Mouse (Mus musculus): ENCODE results near the gene Ffar2. TPM values are rescaled to one million over a fixed set of nuclear protein-coding genes. Genes with fewer than 3 reads are reported as not detected.
"Not testable (repeated sequence)": the region's sequence is repeated elsewhere in the genome, so short reads cannot be mapped to it uniquely, and the experiment has no call there.

Ffar2 gene
- polyA plus RNA-seq, 1 experiment from 2014 or later = 12.5 TPM

DNA sequence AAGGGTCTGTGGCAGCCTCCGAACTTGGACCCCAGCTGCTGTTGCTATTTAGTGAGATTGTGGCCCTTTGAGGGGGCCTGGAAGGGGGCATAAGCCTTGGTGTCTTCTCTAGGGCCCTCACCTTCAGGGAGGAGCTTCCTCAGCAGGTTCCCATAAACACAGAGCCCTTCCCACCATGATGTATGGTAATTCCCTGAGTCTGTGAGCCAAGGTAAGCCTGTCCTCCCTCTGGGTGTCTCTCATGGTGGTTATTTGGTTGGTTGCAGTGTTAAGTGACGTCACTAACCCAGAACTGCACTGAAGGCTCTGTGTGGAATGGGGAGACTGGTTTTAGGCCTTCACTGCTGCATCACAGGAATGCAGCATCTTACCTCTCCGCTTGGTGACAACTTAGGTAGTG, 5.9 kb upstream of the Ffar2 start:
- no peak overlapping the region for H3K27ac ChIP-seq (ENCODE audit: low read depth, low read length)
- 71% methylated on average over 3 of the region's 3 CpGs for WGBS
- ATAC-seq = no peak
- TF ChIP-seq CTCF (IDR thresholded peaks at IDR 0.05; ENCODE audit: low read depth) = no peak
- no peak overlapping the region for H3K4me2 ChIP-seq (replicated peaks; ENCODE audit: low read depth)
- H3K4me1 ChIP-seq (replicated peaks; ENCODE audit: control insufficient read depth, insufficient read depth, low read length) = no peaks in the 10 kb centered on the region
- H3K9me3 ChIP-seq (ENCODE audit: control insufficient read depth) = no peaks in the 10 kb centered on the region
- H3K4me3 ChIP-seq (ENCODE audit: low read depth, low read length) = no peak overlapping the region
- H3K9ac ChIP-seq (ENCODE audit: low read depth, low read length) = no peak overlapping the region
- H3K27me3 ChIP-seq (replicated peaks; ENCODE audit: control insufficient read depth, insufficient read depth, low read length) = no peaks in the 10 kb centered on the region
- no peaks in the 10 kb centered on the region for H3K36me3 ChIP-seq (ENCODE audit: control insufficient read depth, insufficient read depth)

DNA sequence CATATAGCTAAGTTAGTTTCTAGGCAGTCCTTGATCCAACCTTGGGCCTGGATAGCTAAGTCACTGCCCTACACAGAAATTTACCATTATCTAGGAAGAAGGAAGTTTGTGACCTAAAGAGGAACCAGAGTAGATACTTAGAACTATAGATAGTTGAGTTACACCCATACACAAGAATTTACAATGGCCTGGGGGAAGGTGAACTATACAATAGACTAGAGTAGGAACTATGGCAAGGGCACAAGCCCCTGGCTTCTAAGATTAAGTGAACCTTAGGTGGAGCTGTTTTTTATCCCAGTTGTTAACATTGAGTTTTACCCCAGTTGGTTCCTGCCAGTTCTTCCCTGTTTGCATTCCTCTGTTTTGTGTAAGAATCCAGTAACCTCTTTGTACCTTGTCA, 5.3 kb upstream of the Ffar2 start:
- not testable (repeated sequence) for H3K4me2 ChIP-seq (replicated peaks; ENCODE audit: low read depth); H3K9ac ChIP-seq (ENCODE audit: low read depth, low read length); H3K36me3 ChIP-seq (ENCODE audit: control insufficient read depth, insufficient read depth); H3K27ac ChIP-seq (ENCODE audit: low read depth, low read length); H3K27me3 ChIP-seq (replicated peaks; ENCODE audit: control insufficient read depth, insufficient read depth, low read length); H3K4me1 ChIP-seq (replicated peaks; ENCODE audit: control insufficient read depth, insufficient read depth, low read length); ATAC-seq; H3K4me3 ChIP-seq (ENCODE audit: low read depth, low read length); H3K9me3 ChIP-seq (ENCODE audit: control insufficient read depth)

DNA sequence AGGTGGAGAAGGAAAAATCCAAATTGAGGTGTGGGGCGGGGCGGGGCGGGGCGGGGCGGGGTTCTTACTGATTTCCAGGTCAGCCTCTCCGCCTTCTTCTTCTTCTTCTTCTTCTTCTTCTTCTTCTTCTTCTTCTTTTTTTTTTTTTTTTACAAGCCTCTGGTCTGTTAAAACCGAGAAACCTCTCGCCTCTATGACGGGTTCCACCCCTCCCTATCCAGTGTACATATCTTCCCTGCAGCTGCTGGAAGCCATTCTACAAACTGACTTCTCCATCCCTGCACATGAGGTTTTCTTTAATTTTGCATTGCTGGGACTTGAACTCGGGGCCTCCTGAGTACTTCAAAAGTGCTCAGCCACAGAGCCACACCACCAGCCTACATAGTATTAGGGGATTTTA, 3.1 kb upstream of the Ffar2 start:
- no peak overlapping the region for H3K9ac ChIP-seq (ENCODE audit: low read depth, low read length)
- H3K9me3 ChIP-seq (ENCODE audit: control insufficient read depth) = no peaks in the 10 kb centered on the region
- 88% methylated on average over 10 of the region's 10 CpGs for WGBS
- ATAC-seq = no peak
- TF ChIP-seq CTCF (IDR thresholded peaks at IDR 0.05; ENCODE audit: low read depth) = no peak
- H3K27ac ChIP-seq (ENCODE audit: low read depth, low read length) = no peak overlapping the region
- no peak overlapping the region for H3K4me2 ChIP-seq (replicated peaks; ENCODE audit: low read depth)
- no peak overlapping the region for H3K4me3 ChIP-seq (ENCODE audit: low read depth, low read length)
- H3K36me3 ChIP-seq (ENCODE audit: control insufficient read depth, insufficient read depth) = no peaks in the 10 kb centered on the region
- H3K27me3 ChIP-seq (replicated peaks; ENCODE audit: control insufficient read depth, insufficient read depth, low read length) = no peaks in the 10 kb centered on the region
- H3K4me1 ChIP-seq (replicated peaks; ENCODE audit: control insufficient read depth, insufficient read depth, low read length) = no peaks in the 10 kb centered on the region

DNA sequence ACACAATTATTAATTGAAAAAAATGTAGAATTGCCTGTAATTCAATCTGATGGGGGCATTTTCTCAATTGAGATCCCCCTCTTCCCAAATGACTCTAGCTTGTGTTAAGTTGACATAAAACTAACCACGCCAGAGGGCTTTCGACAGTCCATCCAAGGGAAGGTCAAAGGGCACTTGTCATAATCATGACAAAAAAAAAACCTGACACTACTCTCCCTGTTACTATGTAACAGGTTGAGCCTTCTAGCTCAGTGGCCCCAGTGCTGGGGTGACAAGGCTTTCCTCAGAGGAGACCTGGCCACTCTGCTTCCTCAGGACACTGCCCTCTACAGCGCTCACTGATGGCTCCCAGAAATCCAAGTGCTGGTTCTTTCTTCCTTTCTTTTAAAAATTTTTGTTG, 731 bp upstream of the Ffar2 start:
- no peaks in the 10 kb centered on the region for H3K27me3 ChIP-seq (replicated peaks; ENCODE audit: control insufficient read depth, insufficient read depth, low read length)
- H3K36me3 ChIP-seq (ENCODE audit: control insufficient read depth, insufficient read depth) = no peaks in the 10 kb centered on the region
- H3K4me2 ChIP-seq (replicated peaks; ENCODE audit: low read depth) = no peak overlapping the region
- no peak overlapping the region for H3K27ac ChIP-seq (ENCODE audit: low read depth, low read length)
- H3K4me1 ChIP-seq (replicated peaks; ENCODE audit: control insufficient read depth, insufficient read depth, low read length) = no peaks in the 10 kb centered on the region
- no peaks in the 10 kb centered on the region for H3K9me3 ChIP-seq (ENCODE audit: control insufficient read depth)
- H3K9ac ChIP-seq (ENCODE audit: low read depth, low read length) = no peak overlapping the region
- no peak for TF ChIP-seq CTCF (IDR thresholded peaks at IDR 0.05; ENCODE audit: low read depth)
- WGBS = 68% methylated on average over 3 of the region's 3 CpGs
- ATAC-seq = no peak
- H3K4me3 ChIP-seq (ENCODE audit: low read depth, low read length) = no peak overlapping the region

DNA sequence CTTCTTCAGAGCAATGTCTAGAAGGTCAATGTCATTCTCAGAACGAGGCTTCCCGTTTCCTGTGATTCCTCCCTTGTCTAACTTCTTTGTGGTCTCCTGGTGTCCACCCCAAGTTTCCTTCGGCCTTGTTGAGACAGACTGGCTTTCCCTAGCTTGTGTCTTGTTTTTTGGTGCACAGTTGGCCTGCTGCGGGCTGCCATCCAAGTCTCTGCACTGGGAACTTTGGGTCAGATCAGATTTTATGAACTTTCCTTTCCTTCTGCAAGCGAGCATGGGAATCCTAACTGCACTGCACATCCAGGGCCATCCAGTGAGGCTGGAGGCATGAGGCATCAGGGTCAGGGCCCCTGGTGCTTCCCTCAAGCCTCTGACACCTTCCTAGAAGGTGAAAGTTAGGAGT, 2.0 kb downstream of the Ffar2 start:
- Histone ChIP-seq H3K27ac (ENCODE audit: low read depth, low read length) (no peak overlapping the region), H3K4me1 (replicated peaks; ENCODE audit: control insufficient read depth, insufficient read depth, low read length) (no peaks in the 10 kb centered on the region), H3K9me3 (ENCODE audit: control insufficient read depth) (no peaks in the 10 kb centered on the region), H3K9ac (ENCODE audit: low read depth, low read length) (no peak overlapping the region), H3K4me2 (replicated peaks; ENCODE audit: low read depth) (no peak overlapping the region), H3K36me3 (ENCODE audit: control insufficient read depth, insufficient read depth) (no peaks in the 10 kb centered on the region), H3K27me3 (replicated peaks; ENCODE audit: control insufficient read depth, insufficient read depth, low read length) (no peaks in the 10 kb centered on the region), H3K4me3 (ENCODE audit: low read depth, low read length) (no peak overlapping the region)
- TF ChIP-seq CTCF (IDR thresholded peaks at IDR 0.05; ENCODE audit: low read depth) = no peak
- ATAC-seq = no peak
- 64% methylated on average over 5 of the region's 5 CpGs for WGBS

DNA sequence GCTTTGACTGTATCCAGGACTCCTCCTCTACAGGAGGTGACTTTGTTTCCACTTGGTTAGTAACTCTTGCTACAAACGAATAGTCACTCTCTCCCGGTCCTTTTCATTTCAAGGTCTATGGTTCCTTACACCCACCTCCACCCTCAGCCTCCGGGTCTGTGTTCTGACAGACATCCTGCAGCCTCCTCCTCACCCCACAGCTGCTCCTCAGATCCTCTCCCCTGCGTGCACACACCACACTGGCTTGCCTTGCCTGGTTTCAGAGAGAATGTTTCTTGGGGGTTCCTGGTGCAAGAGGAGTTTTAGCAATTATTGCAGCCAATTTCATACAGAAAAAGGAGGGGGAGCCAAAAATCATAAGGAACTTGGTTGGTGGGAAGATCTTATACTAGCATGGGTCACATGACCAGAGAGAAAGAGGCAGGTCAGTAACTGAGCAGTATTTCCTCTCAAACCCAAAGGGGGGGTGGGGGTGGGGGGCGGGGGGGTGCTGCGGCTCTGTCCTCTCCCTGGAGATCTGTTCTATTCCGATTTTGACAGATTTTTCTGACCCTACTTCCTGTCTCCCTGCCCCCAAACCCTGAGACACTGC, 2.6 kb downstream of the Ffar2 start:
- no peak overlapping the region for H3K27ac ChIP-seq (ENCODE audit: low read depth, low read length)

DNA sequence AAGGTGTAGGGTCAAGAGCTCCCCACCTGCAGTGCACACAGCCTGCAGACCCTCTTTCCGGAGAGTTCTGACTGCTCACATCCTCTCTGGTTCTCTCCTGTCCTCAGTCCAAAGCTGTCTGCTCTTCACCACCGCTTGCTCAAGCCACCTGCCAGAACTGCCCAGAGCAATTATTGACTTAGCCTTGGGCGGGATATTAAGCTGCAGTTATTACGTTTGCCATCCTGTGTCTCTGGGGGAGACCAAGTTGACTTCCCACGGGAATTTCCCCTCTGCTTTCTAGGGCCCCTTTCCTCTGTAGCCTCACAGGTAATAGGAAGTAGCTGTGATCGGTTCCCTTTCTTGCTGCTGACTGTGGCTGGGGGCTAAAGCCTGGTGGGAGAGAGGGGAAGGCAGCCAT, 3.4 kb downstream of the Ffar2 start:
- WGBS = 32% methylated on average over 6 of the region's 6 CpGs
- H3K36me3 ChIP-seq (ENCODE audit: control insufficient read depth, insufficient read depth) = no peaks in the 10 kb centered on the region
- no peaks in the 10 kb centered on the region for H3K4me1 ChIP-seq (replicated peaks; ENCODE audit: control insufficient read depth, insufficient read depth, low read length)
- H3K9me3 ChIP-seq (ENCODE audit: control insufficient read depth) = no peaks in the 10 kb centered on the region
- peak overlapping the region; percentile 24; the same call in 1 of the 2 replicates for H3K4me2 ChIP-seq (replicated peaks; ENCODE audit: low read depth)
- H3K4me3 ChIP-seq (ENCODE audit: low read depth, low read length) = no peak overlapping the region
- H3K9ac ChIP-seq (ENCODE audit: low read depth, low read length) = no peak overlapping the region
- ATAC-seq = peak; percentile 14; the same call in 1 of the 2 replicates
- no peaks in the 10 kb centered on the region for H3K27me3 ChIP-seq (replicated peaks; ENCODE audit: control insufficient read depth, insufficient read depth, low read length)
- no peak for TF ChIP-seq CTCF (IDR thresholded peaks at IDR 0.05; ENCODE audit: low read depth)
- no peak overlapping the region for H3K27ac ChIP-seq (ENCODE audit: low read depth, low read length)

More for the DNA sequence above, 2.6 kb downstream of the Ffar2 start:
- Histone ChIP-seq H3K27me3 (replicated peaks; ENCODE audit: control insufficient read depth, insufficient read depth, low read length) (no peaks in the 10 kb centered on the region), H3K9me3 (ENCODE audit: control insufficient read depth) (no peaks in the 10 kb centered on the region), H3K4me1 (replicated peaks; ENCODE audit: control insufficient read depth, insufficient read depth, low read length) (no peaks in the 10 kb centered on the region), H3K9ac (ENCODE audit: low read depth, low read length) (no peak overlapping the region), H3K4me2 (replicated peaks; ENCODE audit: low read depth) (peak overlapping the region; percentile 24; the same call in 1 of the 2 replicates), H3K4me3 (ENCODE audit: low read depth, low read length) (no peak overlapping the region), H3K36me3 (ENCODE audit: control insufficient read depth, insufficient read depth) (no peaks in the 10 kb centered on the region)
- WGBS = 46% methylated on average over 7 of the region's 7 CpGs
- ATAC-seq = no peak
- no peak for TF ChIP-seq CTCF (IDR thresholded peaks at IDR 0.05; ENCODE audit: low read depth)

Measured in intestine, postnatal 0 days (tissue).